Mouse (Mus musculus) spleen, adult 2 months (tissue): ENCODE data around the gene Alkbh1. TPM values are rescaled to one million over a fixed set of nuclear protein-coding genes. Genes with fewer than 3 reads are reported as not detected.
"Not testable (repeated sequence)": the region's sequence is repeated elsewhere in the genome, so short reads cannot be mapped to it uniquely, and the experiment has no call there.

Source experiments
- DNase-seq, 2 experiments: peaks; one replicate each; pipeline versions ENCODE4 v3.0.0 to v3.0.0-alpha.2; 2012 to 2021; ENCODE audit warnings: low spot score in 2 of 2, low read depth in 1 of 2
- H3K27ac ChIP-seq: fragments of 200-500 bp; 2 replicates; pipeline ENCODE4 v1.5.1; 2012; ENCODE audit warnings: low read length, inconsistent platforms; ENCODE audit not compliant: insufficient read depth
- H3K27me3 ChIP-seq: fragments of 200-500 bp; 2 replicates; pipeline ENCODE4 v1.6.1; 2012; ENCODE audit warnings: mild to moderate bottlenecking, moderate library complexity, low read length, inconsistent platforms; ENCODE audit not compliant: control insufficient read depth, insufficient read depth
- H3K36me3 ChIP-seq: fragments of 200-500 bp; 2 replicates; pipeline ENCODE4 v1.6.1; 2012; ENCODE audit warnings: mild to moderate bottlenecking, low read length, inconsistent platforms; ENCODE audit not compliant: control insufficient read depth, insufficient read depth
- H3K4me1 ChIP-seq: fragments of 200-500 bp; 2 replicates; pipeline ENCODE4 v1.6.1; 2011; ENCODE audit warnings: inconsistent platforms; ENCODE audit not compliant: control insufficient read depth, insufficient read depth, insufficient read length
- H3K4me3 ChIP-seq: fragments of 200-500 bp; 2 replicates; pipeline ENCODE4 v1.5.1; 2011; ENCODE audit warnings: mild to moderate bottlenecking, inconsistent platforms; ENCODE audit not compliant: insufficient read depth, insufficient read length; ENCODE audit errors: extremely low read depth
- CTCF ChIP-seq: fragments of 200-500 bp; IDR thresholded peaks from 2 replicates; pipeline ENCODE4 v1.5.1; 2011; ENCODE audit warnings: mild to moderate bottlenecking, inconsistent platforms; ENCODE audit not compliant: insufficient read depth, insufficient read length, insufficient replicate concordance; ENCODE audit errors: extremely low read depth
- POLR2A ChIP-seq: fragments of 200-500 bp; IDR thresholded peaks from 2 replicates; pipeline ENCODE4 v1.6.1; 2011; ENCODE audit warnings: low read depth, low read length, inconsistent platforms
- WGBS: fragments of 180-500 bp; shearing (Covaris S2); methylation state at CpG from one replicate; pipeline ENCODE4 v1.1.7; 2018; 5-methylcytosine and 5-hydroxymethylcytosine counted together
- polyA plus RNA-seq: library from polyadenylated mRNA; depleted of rRNA; stranded (reverse); fragments of >200 nt; gene quantifications from 2 replicates; pipeline ENCODE4 v1.2.3, GENCODE M21; 2012; rRNA removed

The Alkbh1 gene
- polyA plus RNA-seq: 17.0 and 17.5 TPM in 2 replicates

DNA sequence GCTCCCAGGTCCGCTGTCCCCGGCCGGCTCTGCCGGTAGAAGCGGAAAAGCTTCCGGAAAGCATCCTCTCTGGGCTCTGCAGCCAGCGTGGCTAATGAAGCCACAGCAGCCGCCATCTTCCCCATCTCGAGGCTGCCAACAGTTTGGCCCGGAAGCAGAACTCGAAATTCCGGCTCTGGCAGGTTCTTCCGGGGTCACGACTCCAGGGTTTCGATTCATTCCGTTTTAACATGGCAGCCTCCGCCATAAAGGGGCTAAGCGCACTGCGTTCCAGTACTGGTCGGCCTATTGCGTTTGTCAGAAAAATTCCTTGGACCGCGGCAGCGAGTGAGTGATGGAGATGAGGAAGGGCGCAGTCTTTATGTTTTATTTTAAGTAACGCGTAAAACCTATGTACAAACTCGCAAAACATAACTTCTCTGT is at the start of gene Alkbh1, which contains the start of gene Slirp:
Gene Alkbh1 (minus strand): TSS at position 318 of the 423 bp plus-strand sequence.
Gene Slirp (plus strand): TSS at position 197 of the 423 bp plus-strand sequence.
- TF ChIP-seq POLR2A (peak; percentile 53), CTCF (no peak)
- Histone ChIP-seq H3K27ac (peak within 1 kb of the TSS; percentile 78), H3K4me1 (peaks cover 7% of the 10 kb centered on the region; the same call in 1 of the 2 replicates), H3K36me3 (peaks cover 20% of the 10 kb centered on the region), H3K4me3 (peak within 1 kb of the TSS; percentile 98), H3K27me3 (no peaks in the 10 kb centered on the region)
- under 1% methylated on average over 28 of the region's 28 CpGs for WGBS
- peak; percentile 84 to 88 for DNase-seq

DNA sequence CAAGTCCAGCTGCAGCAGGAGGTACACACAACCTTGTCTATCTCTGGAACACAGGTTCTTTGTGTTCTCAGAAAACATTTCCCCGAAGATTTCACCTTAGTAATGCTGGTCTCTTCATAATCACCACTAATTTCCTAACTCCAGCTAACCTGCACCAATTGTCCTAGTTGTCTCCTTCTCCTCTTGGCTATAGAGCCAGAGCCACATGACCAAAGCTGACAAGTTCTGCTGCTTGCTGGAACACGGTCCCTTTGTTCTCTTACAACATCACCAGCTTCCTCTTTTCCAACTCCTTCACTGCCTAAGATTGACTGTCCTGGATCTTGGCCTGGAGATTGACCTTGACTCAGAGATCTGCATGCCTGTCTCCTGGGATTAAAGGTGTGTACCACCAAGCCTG is 44.9 kb upstream of the Alkbh1 start:
- not testable (repeated sequence) for H3K36me3 ChIP-seq, DNase-seq, H3K4me3 ChIP-seq, H3K4me1 ChIP-seq, H3K27ac ChIP-seq, H3K27me3 ChIP-seq
- 28% methylated on average over 2 of the region's 2 CpGs for WGBS

DNA sequence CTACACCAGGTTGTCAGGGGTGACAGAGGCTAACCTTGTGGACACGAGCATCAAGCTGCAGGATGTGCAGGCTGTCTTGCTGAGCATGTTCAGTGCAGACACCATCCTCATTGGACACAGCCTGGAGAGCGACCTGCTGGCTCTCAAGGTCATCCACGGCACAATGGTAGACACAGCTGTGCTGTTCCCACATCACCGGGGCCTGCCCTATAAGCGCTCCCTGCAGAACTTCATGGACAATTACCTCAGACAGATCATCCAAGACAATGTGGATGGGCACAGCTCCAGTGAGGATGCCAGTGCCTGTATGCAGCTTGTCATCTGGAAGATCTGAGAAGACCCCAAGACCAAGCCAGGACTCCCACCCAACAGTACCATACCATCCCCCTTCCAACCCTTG is 38.7 kb upstream of the Alkbh1 start:
- not testable (repeated sequence) for H3K36me3 ChIP-seq, H3K27ac ChIP-seq, H3K4me3 ChIP-seq, DNase-seq, H3K4me1 ChIP-seq, H3K27me3 ChIP-seq
- WGBS: 88% methylated on average over 5 of the region's 5 CpGs

DNA sequence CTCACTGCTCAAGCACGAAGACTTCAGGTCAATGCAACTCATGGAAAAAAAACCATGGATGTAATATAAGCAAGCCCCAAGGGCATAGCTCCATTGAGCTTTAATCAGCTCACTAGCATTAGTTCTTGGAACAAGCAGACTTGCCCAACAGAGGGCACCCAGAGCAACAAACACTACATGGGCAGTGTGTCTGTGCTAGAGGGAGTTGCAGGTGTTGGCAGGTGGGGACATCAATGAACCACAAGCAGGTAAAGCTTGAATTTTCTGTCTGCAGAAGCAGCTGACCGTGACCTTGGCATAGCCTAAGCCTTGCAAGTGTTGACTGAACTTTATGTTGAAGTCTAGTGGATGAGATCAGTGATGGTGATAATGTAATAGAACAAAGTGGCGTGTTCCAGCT is 30.9 kb upstream of the Alkbh1 start:
- no peaks in the 10 kb centered on the region for H3K27me3 ChIP-seq
- no peak overlapping the region for H3K4me3 ChIP-seq
- H3K4me1 ChIP-seq: peaks cover 8% of the 10 kb centered on the region
- no peak for DNase-seq
- WGBS: 81% methylated on average over 3 of the region's 3 CpGs
- no peaks in the 10 kb centered on the region for H3K36me3 ChIP-seq
- H3K27ac ChIP-seq: no peak overlapping the region
- TF ChIP-seq CTCF (no peak), POLR2A (no peak)

DNA sequence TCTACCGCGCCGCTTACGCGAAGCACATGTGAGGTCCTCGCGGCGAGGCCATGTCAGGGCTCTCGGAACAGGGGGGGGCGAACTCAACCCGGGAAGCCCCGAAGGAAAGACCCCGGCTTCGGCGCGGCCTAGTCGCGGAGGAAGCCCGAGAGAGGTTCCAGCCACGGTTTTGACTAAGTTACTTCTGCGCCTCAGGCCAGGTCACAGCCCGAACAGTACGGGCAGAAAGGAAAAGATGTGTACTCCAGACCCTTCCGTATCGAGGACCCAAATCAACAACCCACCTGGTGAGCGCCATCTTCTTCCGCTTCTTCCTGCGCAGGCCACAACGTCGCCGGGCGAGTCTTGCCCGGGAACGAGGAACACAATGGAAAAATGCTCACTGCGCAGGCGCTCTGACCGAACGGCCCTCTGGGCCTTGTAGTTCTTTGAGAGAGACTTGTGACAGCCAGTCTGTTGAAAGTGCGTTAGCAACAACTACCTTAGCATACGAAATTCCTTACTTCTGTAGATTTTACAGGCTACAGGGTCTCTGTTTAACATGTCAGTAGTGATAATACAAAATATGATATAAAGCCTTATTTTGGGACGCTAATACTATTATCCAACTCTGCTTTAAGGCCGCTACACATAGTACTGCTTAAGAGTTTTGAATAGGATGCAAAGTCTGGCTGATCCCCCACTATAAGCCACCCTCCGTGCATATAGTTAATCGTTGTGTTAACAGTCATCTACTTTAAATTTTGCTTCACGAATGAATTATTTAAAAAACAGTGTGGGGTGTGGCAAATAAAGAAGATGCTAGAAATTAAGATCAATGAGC is 28.4 kb upstream of the Alkbh1 start, which contains the start of gene Snw1:
Gene Snw1 (minus strand): TSS at position 311 of the 823 bp plus-strand sequence.
- H3K36me3 ChIP-seq: peaks cover 8% of the 10 kb centered on the region
- TF ChIP-seq CTCF (no peak), POLR2A (peak; percentile 68)
- peak within 1 kb of the TSS; percentile 84 for H3K4me3 ChIP-seq
- H3K27ac ChIP-seq: peak within 1 kb of the TSS; percentile 92
- peaks cover 8% of the 10 kb centered on the region for H3K4me1 ChIP-seq
- DNase-seq: peak; percentile 90 to 93
- 3% methylated on average over 45 of the region's 45 CpGs for WGBS
- H3K27me3 ChIP-seq: no peaks in the 10 kb centered on the region

DNA sequence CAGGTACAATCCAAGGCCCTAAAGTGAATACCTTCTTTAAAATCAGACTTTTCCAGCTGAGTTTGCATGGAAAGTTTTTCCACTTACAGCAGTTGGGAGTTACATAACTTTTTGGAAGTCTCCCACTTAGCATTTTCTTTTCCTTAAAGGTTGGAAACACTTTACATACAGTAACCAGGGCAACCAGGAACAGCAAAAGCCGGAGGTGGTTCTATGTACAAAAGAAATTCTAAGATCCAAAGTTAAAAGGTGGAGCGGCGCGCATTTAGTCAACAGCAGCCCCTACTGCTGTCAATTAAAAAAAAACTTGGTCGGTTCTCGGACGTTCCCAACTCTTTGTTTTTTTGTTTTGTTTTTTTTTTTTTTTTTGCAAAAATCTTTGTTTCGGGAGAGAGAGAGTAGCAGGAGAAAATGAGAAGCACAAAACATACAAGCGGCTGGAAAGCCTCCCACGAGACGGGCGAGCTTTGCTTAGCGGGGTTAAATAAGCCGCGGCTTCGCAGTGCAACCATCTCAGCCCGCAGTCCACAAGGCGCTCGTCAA is 27.7 kb upstream of the Alkbh1 start:
- under 1% methylated on average over 19 of the region's 19 CpGs for WGBS
- Histone ChIP-seq H3K27ac (peak overlapping the region; percentile 92), H3K4me3 (peak overlapping the region; percentile 84), H3K4me1 (peaks cover 8% of the 10 kb centered on the region), H3K27me3 (no peaks in the 10 kb centered on the region), H3K36me3 (peaks cover 12% of the 10 kb centered on the region)
- DNase-seq: no peak
- TF ChIP-seq CTCF: no peak
- no peak for TF ChIP-seq POLR2A
